Mouse (Mus musculus) heart, embryonic 14.5 days (tissue): ENCODE measurements around the gene Vgf. TPM values are rescaled to one million over a fixed set of nuclear protein-coding genes. Genes with fewer than 3 reads are reported as not detected.

ENCODE experiments used
- ATAC-seq: fragments of 200-750 bp; cut with Nextera tagmentation; 2 replicates; pipeline ENCODE4 v1.8.0; 2017; ENCODE audit warnings: low read depth, moderate TSS enrichment; ENCODE audit not compliant: insufficient number of reproducible peaks, insufficient read depth, low FRiP score
- H3K27ac ChIP-seq, 2 experiments: fragments of 200-500 bp in 1 of 2; fragments of 300-500 bp in 1 of 2; sonication (generic) in 1 of 2; replicated peaks in 1 of 2; 2 replicates each; pipeline ENCODE4 v1.5.1; 2012 to 2014; ENCODE audit warnings: low read depth in 2 of 2, low read length in 2 of 2, control low read depth in 1 of 2, mild to moderate bottlenecking in 1 of 2, mixed read lengths in 1 of 2; ENCODE audit not compliant: control insufficient read depth in 1 of 2, insufficient read depth in 1 of 2
- H3K27me3 ChIP-seq: fragments of 300-500 bp; sonication (generic); 2 replicates; pipeline ENCODE4 v1.6.1; 2014; ENCODE audit warnings: mild to moderate bottlenecking, low read length, control low read depth; ENCODE audit not compliant: control insufficient read depth, insufficient read depth
- H3K36me3 ChIP-seq: fragments of 300-500 bp; sonication (generic); 2 replicates; pipeline ENCODE4 v1.6.1; 2014; ENCODE audit warnings: mild to moderate bottlenecking, control low read depth, low read length, mixed read lengths; ENCODE audit not compliant: control insufficient read depth, insufficient read depth
- H3K4me1 ChIP-seq, 2 experiments: fragments of 200-500 bp in 1 of 2; fragments of 300-500 bp in 1 of 2; sonication (generic) in 1 of 2; 2 replicates each; pipeline ENCODE4 v1.6.1; 2012 to 2014; ENCODE audit warnings: low read length in 2 of 2, control low read depth in 1 of 2, mixed read lengths in 1 of 2; ENCODE audit not compliant: control insufficient read depth in 2 of 2, insufficient read depth in 2 of 2
- H3K4me2 ChIP-seq: fragments of 300-500 bp; sonication (generic); 2 replicates; pipeline ENCODE4 v1.6.1; 2014; ENCODE audit warnings: mild to moderate bottlenecking, low read length
- H3K4me3 ChIP-seq, 2 experiments: fragments of 200-500 bp in 1 of 2; fragments of 300-500 bp in 1 of 2; sonication (generic) in 1 of 2; 2 replicates each; pipeline ENCODE4 v1.5.1; 2012 to 2014; ENCODE audit warnings: low read length in 2 of 2, mild to moderate bottlenecking in 2 of 2, control low read depth in 1 of 2, low read depth in 1 of 2, moderate library complexity in 1 of 2; ENCODE audit not compliant: control insufficient read depth in 1 of 2, insufficient read depth in 1 of 2
- H3K9ac ChIP-seq: fragments of 300-500 bp; sonication (generic); 2 replicates; pipeline ENCODE4 v1.6.1; 2014; ENCODE audit warnings: mild to moderate bottlenecking, low read length
- H3K9me3 ChIP-seq: fragments of 300-500 bp; sonication (generic); 2 replicates; pipeline ENCODE4 v1.6.1; 2016; ENCODE audit warnings: low read length, control low read depth; ENCODE audit not compliant: control insufficient read depth
- WGBS: fragments of 180-500 bp; shearing (Covaris S2); extraction: QIAGEN DNeasy Blood & Tissue Kit; methylation state at CpG from one replicate; pipeline ENCODE4 v1.1.7; 2014; 5-methylcytosine and 5-hydroxymethylcytosine counted together
- polyA plus RNA-seq: library from polyadenylated mRNA; unstranded; fragments of >200 nt; fragmentation: Nextera tagmentation; extraction: Ambion mirVana; gene quantifications from 2 replicates; pipeline ENCODE4 v1.2.1, GENCODE M21; 2014

Vgf gene
- polyA plus RNA-seq, 1 experiment from 2014 or later, result not detected

- under 1% methylated on average over 64 of the region's 67 CpGs for WGBS
- H3K9me3 ChIP-seq, result no peaks in the 10 kb centered on the region
- peak overlapping the region; percentile 87 to 94 for H3K27ac ChIP-seq
- peak overlapping the region; percentile 94 for H3K4me2 ChIP-seq
- H3K36me3 ChIP-seq, result peaks cover 55% of the 10 kb centered on the region
- H3K27me3 ChIP-seq, result no peaks in the 10 kb centered on the region
- H3K4me1 ChIP-seq, result peaks cover 7 to 9% of the 10 kb centered on the region in 2 experiments; a peak in 3 of 4 replicates
- peak; percentile 66 for ATAC-seq
- peak overlapping the region; percentile 79 to 83 for H3K4me3 ChIP-seq
- H3K9ac ChIP-seq, result peak overlapping the region; percentile 92
Observed at GRCm38 (mm10) chr5:136987138-136987933, 38.9 kb upstream of the Vgf start.

- Histone ChIP-seq H3K9ac (peak within 1 kb of the TSS; percentile 92), H3K9me3 (no peaks in the 10 kb centered on the region), H3K27ac (peak within 1 kb of the TSS; percentile 87 to 94), H3K4me3 (peak within 1 kb of the TSS; percentile 79 to 83), H3K4me1 (peaks cover 7 to 9% of the 10 kb centered on the region in 2 experiments; a peak in 3 of 4 replicates), H3K36me3 (peaks cover 59% of the 10 kb centered on the region), H3K4me2 (peak within 1 kb of the TSS; percentile 94), H3K27me3 (no peaks in the 10 kb centered on the region)
- 5% methylated on average over 12 of the region's 12 CpGs for WGBS
- no peak for ATAC-seq
Observed at GRCm38 (mm10) chr5:136987934-136988271, 38.3 kb upstream of the Vgf start, which contains the start of gene Znhit1. Znhit1 (minus strand) TSS chr5:136988021.

DNA sequence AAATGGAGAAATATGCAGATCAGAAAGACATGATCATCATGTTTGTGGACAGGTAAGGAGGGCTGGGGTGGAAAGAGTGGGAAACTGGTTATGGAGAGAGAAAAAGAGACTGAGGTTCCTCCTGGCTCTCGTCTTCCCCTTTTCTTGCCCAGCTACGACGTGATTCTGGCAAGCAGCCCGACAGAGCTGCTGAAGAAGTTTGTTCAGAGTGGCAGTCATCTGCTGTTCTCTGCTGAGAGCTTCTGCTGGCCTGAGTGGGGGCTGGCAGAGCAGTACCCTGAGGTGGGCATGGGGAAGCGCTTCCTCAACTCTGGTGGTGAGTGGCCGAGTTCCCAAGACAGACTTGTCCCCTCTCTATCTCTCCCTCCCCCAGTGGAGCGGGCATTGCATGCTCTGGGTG, 37.8 kb upstream of the Vgf start:
- Histone ChIP-seq H3K9ac (peak overlapping the region; percentile 92), H3K9me3 (no peaks in the 10 kb centered on the region), H3K36me3 (peaks cover 62% of the 10 kb centered on the region), H3K4me1 (peaks cover 7 to 9% of the 10 kb centered on the region in 2 experiments; a peak in 3 of 4 replicates), H3K27me3 (no peaks in the 10 kb centered on the region), H3K27ac (no peak overlapping the region), H3K4me2 (peak overlapping the region; percentile 94), H3K4me3 (peak overlapping the region; percentile 79 to 83)
- WGBS, result 46% methylated on average over 7 of the region's 7 CpGs
- no peak for ATAC-seq

- ATAC-seq, result no peak
- no peak overlapping the region for H3K27ac ChIP-seq
- no peaks in the 10 kb centered on the region for H3K27me3 ChIP-seq
- H3K4me1 ChIP-seq, result peaks cover 7 to 9% of the 10 kb centered on the region in 2 experiments; a peak in 3 of 4 replicates
- H3K4me3 ChIP-seq, result no peak overlapping the region
- no peak overlapping the region for H3K4me2 ChIP-seq
- H3K9ac ChIP-seq, result no peak overlapping the region
- peaks cover 63% of the 10 kb centered on the region for H3K36me3 ChIP-seq
- no peaks in the 10 kb centered on the region for H3K9me3 ChIP-seq
- 94% methylated on average over 6 of the region's 6 CpGs for WGBS
Observed at GRCm38 (mm10) chr5:136989801-136990200, 36.4 kb upstream of the Vgf start.

GRCm38 (mm10) chr5:136999449-136999848, 26.7 kb upstream of the Vgf start:
- Histone ChIP-seq H3K9ac (no peak overlapping the region), H3K4me3 (no peak overlapping the region), H3K36me3 (peaks cover 19% of the 10 kb centered on the region), H3K4me2 (no peak overlapping the region), H3K4me1 (no peaks in the 10 kb centered on the region; a peak in 1 of 4 replicates), H3K27me3 (no peaks in the 10 kb centered on the region), H3K9me3 (no peaks in the 10 kb centered on the region), H3K27ac (no peak overlapping the region)
- ATAC-seq, result no peak
- WGBS, result 68% methylated on average over 4 of the region's 5 CpGs

GRCm38 (mm10) chr5:137000612-137001011, 25.6 kb upstream of the Vgf start:
- H3K4me3 ChIP-seq, result no peak overlapping the region
- no peak overlapping the region for H3K4me2 ChIP-seq
- peaks cover 8% of the 10 kb centered on the region for H3K36me3 ChIP-seq
- H3K9ac ChIP-seq, result no peak overlapping the region
- no peaks in the 10 kb centered on the region for H3K27me3 ChIP-seq
- ATAC-seq, result no peak
- 83% methylated on average over 2 of the region's 2 CpGs for WGBS
- no peaks in the 10 kb centered on the region; a peak in 1 of 4 replicates for H3K4me1 ChIP-seq
- no peaks in the 10 kb centered on the region for H3K9me3 ChIP-seq
- H3K27ac ChIP-seq, result no peak overlapping the region

DNA sequence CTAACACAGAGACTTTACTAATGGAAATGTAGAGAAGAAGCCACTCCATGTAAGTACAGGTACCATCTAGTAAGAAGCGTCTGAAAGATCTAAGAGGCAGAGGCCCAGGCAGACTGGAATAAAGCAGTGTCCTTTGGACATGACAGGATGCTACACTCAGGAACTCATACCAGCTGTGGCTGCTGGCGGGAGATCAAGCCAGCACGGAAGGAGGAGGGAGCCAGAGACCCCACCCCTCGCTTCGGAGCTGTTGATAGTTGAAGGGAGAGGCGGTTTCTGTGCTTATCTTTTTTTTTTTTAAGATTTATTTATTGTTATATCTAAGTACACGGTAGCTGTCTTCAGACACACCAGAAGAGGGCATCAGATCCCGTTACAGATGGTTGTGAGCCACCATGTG, 18.9 kb upstream of the Vgf start:
- Histone ChIP-seq H3K9me3 (no peaks in the 10 kb centered on the region), H3K9ac (no peak overlapping the region), H3K36me3 (no peaks in the 10 kb centered on the region), H3K4me3 (no peak overlapping the region), H3K4me2 (no peak overlapping the region), H3K4me1 (0 out of 4 replicates have a peak, but pooled peaks cover 0 to 4% of the 10 kb centered on the region in 2 experiments), H3K27me3 (no peaks in the 10 kb centered on the region), H3K27ac (no peak overlapping the region)
- no peak for ATAC-seq
- 39% methylated on average over 8 of the region's 8 CpGs for whole genome bisulfite sequencing
